Mouse (Mus musculus): ENCODE measurements around the gene Depdc1b. TPM values are rescaled to one million over a fixed set of nuclear protein-coding genes. Genes with fewer than 3 reads are reported as not detected.

Gene Depdc1b
- polyA plus RNA-seq, 1 experiment = 7.8 TPM

DNA sequence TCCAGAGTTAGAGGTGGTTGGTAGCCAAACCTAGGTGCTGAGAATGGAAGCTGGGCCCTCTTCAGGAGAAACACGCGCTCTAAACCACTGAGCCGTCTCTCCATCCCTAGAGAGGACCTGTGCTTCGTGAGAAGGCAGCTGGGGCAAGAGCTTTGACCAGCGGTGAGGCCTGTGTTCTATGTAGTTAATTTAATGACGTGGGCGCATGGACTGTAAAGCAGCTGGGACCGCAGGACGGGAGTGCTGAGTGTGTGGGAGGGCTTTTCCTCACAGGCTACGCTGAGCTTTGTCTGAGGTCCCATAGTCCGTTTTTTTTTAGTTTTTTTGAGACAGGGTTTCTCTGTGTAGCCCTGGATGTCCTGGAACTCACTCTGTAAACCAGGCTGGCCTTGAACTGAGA lies 20.1 kb downstream of the Depdc1b start:
- Histone ChIP-seq H3K36me3 (ENCODE audit: control insufficient read depth, insufficient read depth) (peaks cover 14% of the 10 kb centered on the region), H3K79me2 (ENCODE audit: control insufficient read depth, insufficient read depth) (peaks cover 15% of the 10 kb centered on the region), H3K27me3 (ENCODE audit: control insufficient read depth, insufficient read depth, insufficient read length) (no peaks in the 10 kb centered on the region), H3K79me3 (ENCODE audit: low read depth) (peaks cover 8% of the 10 kb centered on the region), H3K4me3 (ENCODE audit: insufficient read depth, poor library complexity, severe bottlenecking) (no peak overlapping the region), H3ac (ENCODE audit: control insufficient read depth, insufficient read length, low read depth) (no peak overlapping the region)
- TF ChIP-seq CEBPB (IDR thresholded peaks at IDR 0.05; ENCODE audit: low read depth) = no peak
- TF ChIP-seq CTCF (IDR thresholded peaks at IDR 0.05; ENCODE audit: control insufficient read depth, insufficient read depth, insufficient read length) = no peak
- TF ChIP-seq MYOD1 (IDR thresholded peaks at IDR 0.05; ENCODE audit: control insufficient read depth, insufficient read length, low read depth) = no peak
- no peak for TF ChIP-seq USF1 (IDR thresholded peaks at IDR 0.05; ENCODE audit: low read depth)
- TF ChIP-seq FOSL1 (IDR thresholded peaks at IDR 0.05; ENCODE audit: insufficient read depth, low read length, poor library complexity, severe bottlenecking) = no peak
- no peak for TF ChIP-seq MAX (IDR thresholded peaks at IDR 0.05)
- TF ChIP-seq MYOG (IDR thresholded peaks at IDR 0.05; ENCODE audit: control insufficient read depth, extremely low read depth, insufficient read length) = no peak

- H3K4me3 ChIP-seq (ENCODE audit: insufficient read depth, poor library complexity, severe bottlenecking) = no peak overlapping the region
- no peak for TF ChIP-seq CTCF (IDR thresholded peaks at IDR 0.05; ENCODE audit: control insufficient read depth, insufficient read depth, insufficient read length)
- no peak for TF ChIP-seq MYOG (IDR thresholded peaks at IDR 0.05; ENCODE audit: control insufficient read depth, extremely low read depth, insufficient read length)
- no peak for TF ChIP-seq FOSL1 (IDR thresholded peaks at IDR 0.05; ENCODE audit: insufficient read depth, low read length, poor library complexity, severe bottlenecking)
- no peak for TF ChIP-seq MYOD1 (IDR thresholded peaks at IDR 0.05; ENCODE audit: control insufficient read depth, insufficient read length, low read depth)
- TF ChIP-seq CEBPB (IDR thresholded peaks at IDR 0.05; ENCODE audit: low read depth) = no peak
- TF ChIP-seq MAX (IDR thresholded peaks at IDR 0.05) = no peak
- no peak for TF ChIP-seq USF1 (IDR thresholded peaks at IDR 0.05; ENCODE audit: low read depth)
Observed at GRCm38 (mm10) chr13:108337340-108337739, 21.2 kb downstream of the Depdc1b start.

DNA sequence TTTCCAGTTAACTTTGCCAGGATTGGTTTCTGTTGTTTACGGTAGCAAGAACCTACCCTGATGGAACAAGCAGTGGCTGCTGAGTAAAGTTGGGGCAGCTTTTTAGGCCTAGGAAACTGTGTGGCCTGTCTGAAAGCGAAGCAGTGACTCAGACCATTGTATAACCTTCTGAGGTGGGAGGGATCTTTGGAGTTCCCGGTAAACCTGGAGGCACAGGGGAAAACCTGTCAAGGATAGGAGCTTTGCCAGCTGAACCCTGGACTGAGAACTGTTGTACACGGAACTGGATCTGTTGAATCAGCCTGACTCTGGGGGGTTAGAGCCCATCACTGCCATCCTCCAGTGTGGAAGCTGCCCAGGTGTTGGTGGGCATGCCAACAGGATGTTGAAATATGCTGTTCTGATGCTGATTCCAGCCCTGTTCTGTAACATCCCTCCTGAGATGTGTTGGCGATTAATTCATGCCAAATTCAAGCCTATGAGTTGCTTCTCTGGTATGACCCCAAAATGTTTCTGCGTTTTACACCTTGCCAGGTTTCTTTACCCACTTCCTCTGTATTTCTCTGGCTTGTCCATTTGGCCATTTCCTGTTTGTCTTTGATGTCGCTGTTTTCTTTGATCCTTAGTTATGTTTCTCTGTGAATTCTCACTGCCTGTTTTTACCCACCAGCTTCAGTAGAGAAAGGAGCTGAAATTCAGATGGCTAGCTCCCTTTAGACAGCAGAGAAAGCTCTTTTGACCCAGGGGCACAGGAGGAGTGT lies 22.1 kb downstream of the Depdc1b start:
- peaks cover 6% of the 10 kb centered on the region for H3K36me3 ChIP-seq (ENCODE audit: control insufficient read depth, insufficient read depth)
- peaks cover 31% of the 10 kb centered on the region for H3K79me2 ChIP-seq (ENCODE audit: control insufficient read depth, insufficient read depth)
- H3K4me3 ChIP-seq (ENCODE audit: insufficient read depth, poor library complexity, severe bottlenecking) = no peak overlapping the region
- no peaks in the 10 kb centered on the region for H3K27me3 ChIP-seq (ENCODE audit: control insufficient read depth, insufficient read depth, insufficient read length)
- H3ac ChIP-seq (ENCODE audit: control insufficient read depth, insufficient read length, low read depth) = no peak overlapping the region
- TF ChIP-seq USF1 (IDR thresholded peaks at IDR 0.05; ENCODE audit: low read depth) = no peak
- no peak for TF ChIP-seq MYOG (IDR thresholded peaks at IDR 0.05; ENCODE audit: control insufficient read depth, extremely low read depth, insufficient read length)
- TF ChIP-seq MAX (IDR thresholded peaks at IDR 0.05) = no peak
- no peak for TF ChIP-seq CTCF (IDR thresholded peaks at IDR 0.05; ENCODE audit: control insufficient read depth, insufficient read depth, insufficient read length)
- TF ChIP-seq MYOD1 (IDR thresholded peaks at IDR 0.05; ENCODE audit: control insufficient read depth, insufficient read length, low read depth) = no peak
- no peak for TF ChIP-seq FOSL1 (IDR thresholded peaks at IDR 0.05; ENCODE audit: insufficient read depth, low read length, poor library complexity, severe bottlenecking)
- TF ChIP-seq CEBPB (IDR thresholded peaks at IDR 0.05; ENCODE audit: low read depth) = no peak
- H3K79me3 ChIP-seq (ENCODE audit: low read depth) = peaks cover 4% of the 10 kb centered on the region

More at GRCm38 (mm10) chr13:108337340-108337739, 21.2 kb downstream of the Depdc1b start:
- peaks cover 6% of the 10 kb centered on the region for H3K79me3 ChIP-seq (ENCODE audit: low read depth)
- no peak overlapping the region for H3ac ChIP-seq (ENCODE audit: control insufficient read depth, insufficient read length, low read depth)
- peaks cover 7% of the 10 kb centered on the region for H3K36me3 ChIP-seq (ENCODE audit: control insufficient read depth, insufficient read depth)
- no peaks in the 10 kb centered on the region for H3K27me3 ChIP-seq (ENCODE audit: control insufficient read depth, insufficient read depth, insufficient read length)
- peaks cover 26% of the 10 kb centered on the region for H3K79me2 ChIP-seq (ENCODE audit: control insufficient read depth, insufficient read depth)

DNA sequence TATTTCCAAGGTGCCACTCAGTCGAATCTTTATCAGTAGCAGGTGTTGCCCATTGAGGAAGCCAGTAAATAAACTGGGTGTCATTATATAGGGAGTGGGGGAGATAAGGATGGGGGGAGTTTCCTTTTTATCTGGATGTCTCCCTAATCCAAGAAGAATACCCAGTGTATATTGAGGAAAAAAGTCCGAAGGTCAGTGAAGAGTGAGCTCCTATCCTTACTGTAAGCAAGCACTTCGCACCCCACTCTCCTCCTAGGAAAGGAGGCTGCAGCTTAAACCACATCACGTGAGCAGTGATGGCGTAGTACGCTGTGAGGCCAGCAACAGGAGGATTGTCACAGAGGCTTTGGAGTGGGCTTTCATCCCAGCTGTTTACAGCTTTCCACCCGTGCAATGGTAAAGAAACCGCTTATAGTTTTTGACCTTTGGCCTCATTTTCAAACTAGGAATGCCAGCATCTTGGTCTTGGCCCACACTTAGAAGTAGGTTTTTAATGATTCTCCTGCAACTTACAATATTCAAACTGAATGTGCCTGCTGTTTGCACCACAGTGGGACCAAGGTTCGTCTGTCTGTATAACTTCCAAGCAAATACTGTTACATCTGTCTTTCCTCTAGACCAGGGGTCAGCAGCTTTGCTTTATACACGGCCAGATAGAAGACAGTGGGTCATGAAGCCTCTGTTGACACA lies 23.9 kb downstream of the Depdc1b start:
- Histone ChIP-seq H3K36me3 (ENCODE audit: control insufficient read depth, insufficient read depth) (peaks cover 6% of the 10 kb centered on the region), H3ac (ENCODE audit: control insufficient read depth, insufficient read length, low read depth) (no peak overlapping the region), H3K79me2 (ENCODE audit: control insufficient read depth, insufficient read depth) (peaks cover 31% of the 10 kb centered on the region), H3K27me3 (ENCODE audit: control insufficient read depth, insufficient read depth, insufficient read length) (no peaks in the 10 kb centered on the region), H3K79me3 (ENCODE audit: low read depth) (peaks cover 7% of the 10 kb centered on the region), H3K4me3 (ENCODE audit: insufficient read depth, poor library complexity, severe bottlenecking) (no peak overlapping the region)
- TF ChIP-seq MYOG (IDR thresholded peaks at IDR 0.05; ENCODE audit: control insufficient read depth, extremely low read depth, insufficient read length) = no peak
- TF ChIP-seq MAX (IDR thresholded peaks at IDR 0.05) = no peak
- TF ChIP-seq CEBPB (IDR thresholded peaks at IDR 0.05; ENCODE audit: low read depth) = no peak
- no peak for TF ChIP-seq CTCF (IDR thresholded peaks at IDR 0.05; ENCODE audit: control insufficient read depth, insufficient read depth, insufficient read length)

- peaks cover 31% of the 10 kb centered on the region for H3K79me2 ChIP-seq (ENCODE audit: control insufficient read depth, insufficient read depth)
- no peaks in the 10 kb centered on the region for H3K27me3 ChIP-seq (ENCODE audit: control insufficient read depth, insufficient read depth, insufficient read length)
- no peak overlapping the region for H3K4me3 ChIP-seq (ENCODE audit: insufficient read depth, poor library complexity, severe bottlenecking)
- H3ac ChIP-seq (ENCODE audit: control insufficient read depth, insufficient read length, low read depth) = no peak overlapping the region
- H3K79me3 ChIP-seq (ENCODE audit: low read depth) = peaks cover 7% of the 10 kb centered on the region
- TF ChIP-seq CTCF (IDR thresholded peaks at IDR 0.05; ENCODE audit: control insufficient read depth, insufficient read depth, insufficient read length) = no peak
- no peak for TF ChIP-seq FOSL1 (IDR thresholded peaks at IDR 0.05; ENCODE audit: insufficient read depth, low read length, poor library complexity, severe bottlenecking)
- no peak for TF ChIP-seq MYOD1 (IDR thresholded peaks at IDR 0.05; ENCODE audit: control insufficient read depth, insufficient read length, low read depth)
- no peak for TF ChIP-seq MYOG (IDR thresholded peaks at IDR 0.05; ENCODE audit: control insufficient read depth, extremely low read depth, insufficient read length)
- no peak for TF ChIP-seq USF1 (IDR thresholded peaks at IDR 0.05; ENCODE audit: low read depth)
- TF ChIP-seq MAX (IDR thresholded peaks at IDR 0.05) = no peak
- no peak for TF ChIP-seq CEBPB (IDR thresholded peaks at IDR 0.05; ENCODE audit: low read depth)
- H3K36me3 ChIP-seq (ENCODE audit: control insufficient read depth, insufficient read depth) = peaks cover 6% of the 10 kb centered on the region
Observed at GRCm38 (mm10) chr13:108341585-108341984, 25.5 kb downstream of the Depdc1b start.
